Mouse (Mus musculus) cerebral cortex, adult 2 months (tissue): ENCODE results near the gene Snap29.

Experiments
- WGBS: fragments of 180-500 bp; shearing (Covaris S2); methylation state at CpG from one replicate; pipeline ENCODE4 v1.1.7; 2018; 5-methylcytosine and 5-hydroxymethylcytosine counted together

The Snap29 gene

DNA sequence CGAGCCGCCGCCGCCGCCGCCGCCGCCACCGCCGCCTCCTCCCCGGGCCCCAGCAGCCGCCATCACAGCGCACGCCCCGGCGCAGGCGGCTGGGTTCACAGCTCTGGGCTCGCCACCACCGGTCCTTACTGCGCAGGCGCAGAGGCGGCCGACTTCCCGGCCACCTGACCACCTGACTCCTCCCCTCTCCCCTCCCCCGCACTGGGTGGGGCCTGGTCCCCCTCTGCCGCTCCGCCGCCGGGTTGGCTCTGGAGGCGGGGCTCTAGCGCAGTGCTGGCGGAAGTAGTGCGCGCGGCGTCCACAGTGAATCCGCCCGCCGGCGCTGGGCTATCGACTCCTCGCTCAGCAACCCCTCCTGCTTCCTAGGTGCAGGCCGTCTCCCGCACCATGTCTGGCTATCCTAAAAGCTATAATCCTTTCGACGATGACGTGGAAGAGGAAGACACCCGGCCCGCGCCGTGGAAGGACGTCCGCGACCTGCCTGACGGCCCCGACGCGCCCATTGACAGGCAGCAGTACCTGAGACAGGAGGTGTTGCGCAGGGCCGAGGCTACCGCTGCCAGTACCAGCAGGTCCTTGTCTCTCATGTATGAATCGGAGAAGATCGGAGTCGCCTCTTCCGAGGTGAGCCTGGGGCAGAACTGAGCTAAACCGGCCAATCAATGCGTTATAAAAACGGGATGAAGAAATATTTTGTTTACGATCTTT, at the start of gene Snap29, which contains the start of gene Pi4ka:
TSS of gene Snap29 (plus strand) at position 251 of the 708 bp plus-strand sequence.
TSS of gene Pi4ka (minus strand) at position 579 of the 708 bp plus-strand sequence.
- under 1% methylated on average over 69 of the region's 69 CpGs for WGBS

- 70% methylated on average over 6 of the region's 6 CpGs for WGBS
Measured at GRCm38 (mm10) chr16:17356031-17356430, 49.8 kb upstream of the Snap29 start.

- WGBS = 59% methylated on average over 4 of the region's 4 CpGs
Measured at GRCm38 (mm10) chr16:17358787-17359186, 47.0 kb upstream of the Snap29 start.

GRCm38 (mm10) chr16:17382306-17382705, 23.5 kb upstream of the Snap29 start:
- 91% methylated on average over 4 of the region's 4 CpGs for WGBS

DNA sequence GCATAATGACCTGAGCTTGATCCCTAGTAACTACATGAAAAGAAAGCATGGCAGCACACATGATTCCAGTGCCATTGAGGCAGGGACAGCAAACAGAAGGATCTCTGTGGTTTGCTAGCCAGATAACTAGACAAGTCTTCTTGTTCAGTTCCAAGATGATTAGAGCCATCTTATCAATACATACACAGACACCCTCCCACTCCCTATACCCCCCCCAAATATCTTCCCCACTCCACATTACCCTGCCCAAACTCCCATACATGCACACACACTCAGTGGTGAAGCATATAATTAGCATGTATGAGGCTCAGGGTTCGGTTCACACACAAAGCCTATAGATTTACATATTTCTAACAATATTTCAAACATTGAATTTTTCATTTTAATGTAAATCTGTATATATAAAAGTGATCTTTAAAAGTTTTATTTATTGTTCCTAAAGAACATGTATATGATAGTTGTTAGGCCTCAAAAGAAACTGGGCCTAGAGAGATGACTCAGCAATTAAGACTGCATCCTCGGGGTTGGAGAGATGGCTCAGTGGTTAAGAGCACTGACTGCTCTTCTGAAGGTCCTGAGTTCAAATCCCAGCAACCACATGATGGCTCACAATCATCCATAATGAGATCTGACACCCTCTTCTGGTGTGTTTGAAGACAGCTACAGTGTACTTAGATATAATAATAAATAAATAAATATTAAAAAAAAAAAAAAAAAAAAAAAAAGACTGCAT, 22.0 kb upstream of the Snap29 start:
- WGBS = 80% methylated on average over 2 of the region's 2 CpGs

DNA sequence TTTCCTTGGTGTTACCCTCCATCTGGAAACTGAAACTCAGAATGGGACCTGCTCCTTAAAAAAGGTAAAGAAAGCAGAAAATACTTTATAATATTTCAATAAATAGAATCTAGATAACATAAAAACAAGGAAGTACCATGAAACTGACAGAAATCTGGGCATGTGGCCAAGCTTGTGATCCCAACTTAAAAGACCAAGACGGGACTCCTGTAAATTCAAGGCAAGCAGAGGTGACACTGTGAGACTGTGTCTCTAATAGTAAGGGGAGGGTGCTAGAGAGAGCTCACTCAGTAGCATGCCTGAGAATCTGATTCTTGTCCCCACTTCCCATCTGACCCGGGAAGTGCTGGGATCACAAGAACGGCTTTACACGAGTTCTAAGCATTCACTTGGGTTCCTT, 13.0 kb upstream of the Snap29 start:
- 45% methylated on average over 4 of the region's 4 CpGs for WGBS

DNA sequence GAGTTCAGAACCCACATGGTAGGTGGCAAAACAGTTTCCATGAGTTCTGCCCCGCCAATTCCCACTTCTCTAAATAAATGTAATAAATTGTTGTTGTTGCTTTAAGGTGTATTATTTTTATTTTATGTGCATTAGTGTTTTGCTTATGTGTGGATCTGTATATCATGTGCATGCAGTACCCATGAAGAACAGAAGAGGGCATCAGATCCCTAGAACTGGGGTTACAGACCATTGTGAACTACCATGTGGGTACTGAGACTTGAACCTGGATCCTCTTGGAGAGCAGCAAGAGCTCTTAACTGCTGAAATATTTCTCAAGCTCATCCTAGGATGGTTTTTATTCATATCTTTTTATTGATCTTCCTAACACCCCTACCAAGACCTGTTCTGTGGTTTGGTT, 2.9 kb upstream of the Snap29 start:
- 89% methylated on average over 1 of the region's 1 CpGs for WGBS

GRCm38 (mm10) chr16:17405271-17405696, 502 bp upstream of the Snap29 start:
- under 1% methylated on average over 22 of the region's 22 CpGs for WGBS

GRCm38 (mm10) chr16:17406512-17407231, 886 bp downstream of the Snap29 start:
- WGBS = 24% methylated on average over 9 of the region's 9 CpGs

DNA sequence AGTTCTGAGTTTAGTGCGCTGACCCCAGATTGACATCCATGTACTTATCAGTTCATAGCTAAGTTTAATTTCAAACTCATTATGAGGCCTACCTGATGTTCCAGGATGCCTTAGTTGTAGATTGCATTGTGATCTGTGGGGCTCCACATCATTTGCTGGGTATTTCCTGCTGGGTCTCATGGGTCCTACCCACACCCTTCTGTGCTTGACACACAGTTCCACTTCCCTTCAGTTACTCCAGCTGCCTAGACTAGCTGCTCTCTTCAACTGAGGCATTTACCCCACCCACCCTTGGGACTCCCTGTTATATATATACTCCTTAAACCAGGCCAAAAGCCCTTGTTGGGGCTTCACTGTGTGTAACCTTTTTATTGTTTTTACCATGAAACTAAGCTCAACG, 3.3 kb downstream of the Snap29 start:
- WGBS = 88% methylated on average over 2 of the region's 2 CpGs

DNA sequence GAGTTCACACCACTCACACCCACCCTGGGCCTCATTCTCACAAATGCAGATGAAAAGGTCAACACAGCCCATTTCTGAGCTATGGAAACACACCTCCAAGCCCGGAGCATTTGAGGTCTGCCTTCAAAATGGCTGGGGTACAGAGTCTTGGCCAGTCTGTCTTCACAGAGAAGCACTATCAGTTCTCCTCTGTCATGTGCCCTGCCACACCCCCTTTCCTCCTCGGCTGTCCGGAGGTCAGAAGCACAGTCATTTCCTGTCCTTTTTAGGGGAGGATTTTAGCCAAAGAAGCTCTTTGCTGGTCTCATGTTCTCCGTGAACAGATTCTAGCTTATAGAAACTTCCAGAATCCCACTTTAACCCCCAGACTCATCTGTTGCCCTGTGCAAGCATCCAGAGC, 4.4 kb downstream of the Snap29 start:
- 56% methylated on average over 4 of the region's 4 CpGs for WGBS

GRCm38 (mm10) chr16:17423021-17423420, 17.2 kb downstream of the Snap29 start:
- WGBS = 84% methylated on average over 3 of the region's 3 CpGs

GRCm38 (mm10) chr16:17432576-17432975, 26.8 kb downstream of the Snap29 start:
- 66% methylated on average over 2 of the region's 2 CpGs for WGBS

DNA sequence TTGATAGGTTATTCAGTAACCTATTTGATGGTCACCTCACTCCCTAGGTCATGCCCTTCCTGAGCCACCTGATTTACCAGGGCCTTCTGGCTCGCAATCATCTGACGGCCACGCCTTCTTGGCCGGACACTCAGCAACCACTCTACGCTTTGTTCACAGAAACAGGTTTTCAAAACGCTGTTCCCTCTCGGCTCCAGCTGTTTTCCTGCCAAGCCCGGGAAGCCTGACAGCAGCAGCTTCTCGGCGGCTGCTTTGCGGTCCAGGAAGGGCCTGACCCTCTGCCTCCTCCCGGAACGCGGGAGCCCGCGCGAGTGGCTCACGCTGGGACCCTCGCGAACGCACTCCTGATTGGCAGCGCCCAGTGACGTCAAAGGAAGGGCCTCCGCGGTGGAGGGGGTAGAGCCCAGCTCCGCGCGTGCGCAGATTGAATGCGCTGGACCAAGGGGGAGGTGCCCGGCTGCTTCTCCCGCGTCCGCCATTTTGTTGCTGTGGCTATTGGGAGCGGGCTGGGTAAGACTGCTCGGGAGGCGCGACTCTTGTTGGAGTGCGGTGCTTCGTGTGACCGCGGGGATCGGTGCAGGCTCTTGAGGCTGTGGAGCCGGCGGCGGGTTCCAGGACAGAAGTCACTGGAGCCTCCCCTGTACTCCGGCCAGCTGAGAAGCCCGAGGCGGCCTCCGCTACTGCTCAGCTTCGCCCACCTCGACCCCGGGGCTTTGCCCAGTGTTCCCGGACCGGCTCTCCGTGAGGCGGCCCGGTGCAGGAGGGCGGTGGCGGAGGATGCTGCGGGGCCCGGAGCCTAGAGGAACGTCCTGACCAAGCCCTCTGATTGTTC, 46.0 kb downstream of the Snap29 start, which contains the start of gene Crkl:
TSS of gene Crkl (plus strand) at position 447 of the 832 bp plus-strand sequence.
- WGBS = under 1% methylated on average over 63 of the region's 63 CpGs

GRCm38 (mm10) chr16:17452373-17452715, 46.6 kb downstream of the Snap29 start:
- under 1% methylated on average over 24 of the region's 24 CpGs for WGBS

- 90% methylated on average over 1 of the region's 1 CpGs for WGBS
Measured at GRCm38 (mm10) chr16:17456901-17457300, 51.1 kb downstream of the Snap29 start.

DNA sequence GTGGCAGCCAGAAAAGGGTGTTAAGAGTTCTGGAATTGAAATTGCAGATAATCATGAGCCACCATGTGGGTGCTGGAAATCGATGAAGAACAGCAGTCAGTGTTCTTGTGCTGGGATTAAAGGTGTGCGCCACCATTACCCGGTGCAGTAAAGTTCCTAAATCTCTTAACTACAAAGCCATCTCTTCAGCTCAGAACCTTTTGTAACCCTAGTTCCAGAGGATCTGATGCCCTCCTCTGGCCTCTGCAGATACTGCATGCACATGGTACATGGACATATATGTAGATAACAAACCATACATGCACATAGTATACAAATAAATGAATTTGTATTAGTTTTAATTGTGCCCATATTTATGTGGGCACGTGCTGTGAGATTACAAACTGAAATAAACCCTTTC, 54.5 kb downstream of the Snap29 start:
- WGBS = 75% methylated on average over 4 of the region's 4 CpGs

DNA sequence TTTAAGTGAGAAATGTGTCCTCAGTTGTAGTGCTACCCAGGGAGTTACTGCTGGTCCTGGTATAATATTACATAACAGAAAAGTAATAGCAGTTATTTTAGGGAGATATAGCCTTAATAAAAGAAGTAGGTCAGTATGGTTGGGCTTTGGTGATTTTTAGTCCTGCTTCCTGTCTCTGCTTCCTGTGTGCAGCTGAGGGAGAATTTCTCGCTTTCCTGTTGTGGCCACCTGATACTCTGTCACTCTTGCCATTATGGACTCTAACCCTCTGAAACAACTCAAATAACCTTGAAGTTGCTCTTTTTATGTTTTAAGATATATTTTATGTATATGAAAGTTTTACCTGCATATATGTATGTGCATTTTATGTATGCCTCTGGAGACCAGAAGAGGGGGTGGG, 55.8 kb downstream of the Snap29 start:
- WGBS = 68% methylated on average over 1 of the region's 1 CpGs

GRCm38 (mm10) chr16:17463184-17463583, 57.4 kb downstream of the Snap29 start:
- WGBS = 82% methylated on average over 2 of the region's 2 CpGs

DNA sequence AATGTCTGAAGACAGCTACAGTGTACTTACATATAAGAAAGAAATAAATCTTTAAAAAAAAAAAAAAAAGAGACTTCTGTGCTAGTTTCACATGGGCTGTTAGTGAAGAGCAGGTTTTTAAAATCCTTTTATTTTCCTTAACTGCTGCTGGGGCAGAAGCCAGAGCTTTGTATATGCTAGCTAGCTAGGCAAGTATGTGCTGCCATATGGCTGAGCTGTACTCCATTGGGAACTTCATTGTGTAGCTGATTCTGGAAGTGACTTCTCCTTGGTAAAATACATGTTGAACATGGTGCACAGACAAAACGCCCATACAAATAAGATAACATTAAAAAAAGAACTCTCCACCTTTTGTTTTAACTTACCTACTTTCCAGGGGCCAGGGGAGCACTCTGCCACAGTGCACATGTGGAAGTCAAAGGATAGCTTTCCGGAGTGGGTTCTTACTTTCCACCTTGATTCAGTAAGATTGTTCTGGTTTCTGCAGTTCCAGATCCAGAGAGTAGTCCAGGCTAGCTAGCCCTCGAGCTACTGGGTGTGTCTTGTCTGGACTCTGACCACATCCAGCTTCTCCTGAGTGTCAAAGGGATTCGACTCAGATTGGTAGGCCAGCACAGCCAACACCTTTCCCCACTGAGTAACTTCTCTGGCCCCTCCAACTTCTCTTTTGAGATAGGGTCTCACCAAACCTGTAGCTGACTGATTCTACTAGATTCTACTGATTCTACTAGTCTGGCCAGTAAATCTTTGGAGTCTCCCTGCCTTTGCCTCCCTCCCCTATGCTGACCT, 61.3 kb downstream of the Snap29 start:
- WGBS = 72% methylated on average over 4 of the region's 4 CpGs

DNA sequence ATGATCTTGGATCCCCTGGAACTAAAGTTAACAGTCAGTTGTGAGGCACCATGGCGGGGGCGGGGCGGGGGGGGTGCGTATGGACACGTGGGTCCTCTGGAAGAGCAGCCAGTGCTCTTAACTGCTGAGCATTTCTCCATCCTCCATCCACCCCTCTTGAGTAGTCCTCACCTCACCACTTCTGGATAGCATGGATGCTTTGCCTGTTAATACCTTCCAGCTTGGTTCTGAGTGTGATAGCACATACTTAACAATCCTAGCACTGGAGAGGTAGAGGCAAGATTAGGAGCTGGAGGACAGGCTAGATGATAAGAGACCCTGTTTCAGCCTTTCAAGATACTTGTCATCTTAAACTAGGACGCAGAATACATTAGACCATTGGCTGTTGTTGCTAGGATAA, 66.7 kb downstream of the Snap29 start:
- WGBS = 80% methylated on average over 6 of the region's 6 CpGs
